Mouse (Mus musculus) neural tube, embryonic 14.5 days (tissue): ENCODE data around the gene Spsb1. TPM values are rescaled to one million over a fixed set of nuclear protein-coding genes. Genes with fewer than 3 reads are reported as not detected.

Source experiments
- ATAC-seq: fragments of 200-750 bp; cut with Nextera tagmentation; 2 replicates; pipeline ENCODE4 v1.8.0; 2017; ENCODE audit warnings: low read depth, mild to moderate bottlenecking, moderate TSS enrichment, moderate library complexity
- H3K27ac ChIP-seq: fragments of 300-500 bp; sonication (generic); 2 replicates; pipeline ENCODE4 v1.5.1; 2014; ENCODE audit warnings: low read depth, mild to moderate bottlenecking, control low read depth, low read length, moderate library complexity, mixed read lengths
- H3K27me3 ChIP-seq: fragments of 300-500 bp; sonication (generic); 2 replicates; pipeline ENCODE4 v1.6.1; 2014; ENCODE audit warnings: low read length; ENCODE audit not compliant: control insufficient read depth, insufficient read depth
- H3K36me3 ChIP-seq: fragments of 300-500 bp; sonication (generic); 2 replicates; pipeline ENCODE4 v1.6.1; 2014; ENCODE audit warnings: low read length, mixed read lengths; ENCODE audit not compliant: control insufficient read depth, insufficient read depth
- H3K4me1 ChIP-seq: fragments of 300-500 bp; sonication (generic); 2 replicates; pipeline ENCODE4 v1.6.1; 2014; ENCODE audit warnings: low read length; ENCODE audit not compliant: control insufficient read depth, insufficient read depth
- H3K4me2 ChIP-seq: fragments of 300-500 bp; sonication (generic); 2 replicates; pipeline ENCODE4 v1.6.1; 2014; ENCODE audit warnings: mild to moderate bottlenecking, low read depth, low read length, control low read depth
- H3K4me3 ChIP-seq: fragments of 300-500 bp; sonication (generic); 2 replicates; pipeline ENCODE4 v1.5.1; 2014; ENCODE audit warnings: low read depth, low read length, control low read depth, mixed read lengths
- H3K9ac ChIP-seq: fragments of 300-500 bp; sonication (generic); replicated peaks from 2 replicates; pipeline ENCODE4 v1.6.1; 2014; ENCODE audit warnings: low read depth, mild to moderate bottlenecking, control low read depth, low read length, mixed read lengths
- H3K9me3 ChIP-seq: fragments of 300-500 bp; sonication (generic); 2 replicates; pipeline ENCODE4 v1.6.1; 2016; ENCODE audit warnings: low read length; ENCODE audit not compliant: control insufficient read depth
- WGBS: fragments of 180-500 bp; shearing (Covaris S2); extraction: QIAGEN DNeasy Blood & Tissue Kit; methylation state at CpG from one replicate; pipeline ENCODE4 v1.1.7; 2014; 5-methylcytosine and 5-hydroxymethylcytosine counted together
- polyA plus RNA-seq: library from polyadenylated mRNA; unstranded; fragments of >200 nt; fragmentation: Nextera tagmentation; extraction: Ambion mirVana; gene quantifications from 2 replicates; pipeline ENCODE4 v1.2.1, GENCODE M21; 2014

The Spsb1 gene
- polyA plus RNA-seq, 1 experiment from 2014 or later: 5.9 TPM

DNA sequence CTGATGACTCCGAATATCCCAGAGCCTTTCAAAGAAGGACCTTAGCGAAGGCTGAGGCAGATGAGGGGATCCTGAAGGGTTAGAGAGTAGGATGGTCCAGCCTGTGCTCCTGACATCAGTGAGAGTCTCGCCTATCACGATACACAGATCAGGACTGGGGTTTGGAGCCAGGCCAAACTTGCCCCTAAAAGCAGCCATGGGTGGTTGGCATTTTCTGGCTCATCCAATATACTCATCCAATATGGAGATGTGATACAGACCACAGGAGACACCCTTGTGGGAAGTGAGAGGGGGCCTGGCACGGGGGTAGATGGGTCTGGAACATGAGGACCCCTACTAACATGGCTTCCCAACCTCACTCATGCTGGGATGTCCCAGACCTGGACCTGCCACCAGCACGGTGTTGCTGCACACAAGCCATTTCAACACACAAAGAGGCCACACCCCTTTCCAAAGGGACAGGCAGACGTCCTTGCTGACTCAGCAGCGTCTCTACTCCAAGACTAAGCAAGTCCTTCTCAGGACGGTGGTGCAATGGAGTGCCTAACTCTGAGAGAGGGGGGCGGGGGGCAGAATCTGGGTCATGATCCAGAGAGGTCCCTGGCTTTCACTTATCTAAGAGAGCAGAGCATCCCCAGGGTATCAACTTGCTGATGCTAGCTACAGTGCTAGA lies 49.4 kb downstream of the Spsb1 start:
- Histone ChIP-seq H3K4me3 (no peak overlapping the region), H3K4me2 (no peak overlapping the region), H3K27me3 (no peaks in the 10 kb centered on the region), H3K9ac (no peak overlapping the region), H3K9me3 (no peaks in the 10 kb centered on the region), H3K27ac (no peak overlapping the region), H3K4me1 (no peaks in the 10 kb centered on the region), H3K36me3 (no peaks in the 10 kb centered on the region)
- no peak for ATAC-seq
- WGBS: 90% methylated on average over 10 of the region's 10 CpGs

DNA sequence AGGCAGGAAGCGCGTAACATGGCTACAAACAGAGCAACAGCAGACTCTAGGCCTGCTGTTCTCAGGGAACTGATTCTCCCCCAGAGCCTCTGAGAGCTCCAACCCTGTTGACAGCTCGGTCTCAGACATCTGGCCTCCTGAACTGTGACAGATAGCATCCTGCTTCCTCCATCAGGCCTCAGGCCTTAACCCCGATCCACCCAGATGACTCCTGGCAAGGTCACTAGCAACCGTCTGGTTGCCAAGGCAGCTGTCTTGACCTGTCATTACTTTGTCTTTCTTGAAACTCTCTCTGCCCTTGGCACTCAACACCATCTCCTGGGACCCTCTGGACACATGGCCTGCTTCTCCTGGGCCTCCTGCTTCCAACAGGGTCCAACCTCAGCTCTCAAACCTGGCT lies 51.8 kb downstream of the Spsb1 start:
- Histone ChIP-seq H3K27me3 (no peaks in the 10 kb centered on the region), H3K9ac (no peak overlapping the region), H3K9me3 (no peaks in the 10 kb centered on the region), H3K36me3 (no peaks in the 10 kb centered on the region), H3K4me1 (no peaks in the 10 kb centered on the region), H3K27ac (no peak overlapping the region), H3K4me2 (no peak overlapping the region), H3K4me3 (no peak overlapping the region)
- WGBS: 52% methylated on average over 5 of the region's 5 CpGs
- ATAC-seq: no peak

DNA sequence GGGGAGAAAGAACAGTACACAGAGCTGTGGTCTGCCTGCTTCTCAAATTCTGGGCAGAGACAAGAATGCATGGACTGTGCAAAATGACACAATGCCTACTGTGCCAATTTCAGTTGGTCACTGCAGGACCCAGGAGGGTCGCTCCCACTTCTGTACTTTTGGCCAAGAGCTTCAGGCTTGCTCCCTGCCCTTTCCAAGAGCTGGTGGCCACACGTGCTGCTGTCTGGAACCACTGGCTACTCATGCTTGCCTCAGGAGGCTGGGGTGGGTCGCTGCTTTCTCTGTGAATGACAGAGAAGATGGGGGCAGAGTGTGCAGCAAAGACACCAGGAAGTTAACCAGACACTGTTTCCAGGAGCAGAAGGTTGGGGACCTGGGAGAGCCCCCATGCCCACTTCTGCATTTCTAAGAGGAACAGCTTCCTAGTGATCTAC lies 53.5 kb downstream of the Spsb1 start:
- no peak overlapping the region for H3K4me3 ChIP-seq
- H3K27ac ChIP-seq: no peak overlapping the region
- no peaks in the 10 kb centered on the region for H3K36me3 ChIP-seq
- no peak overlapping the region for H3K4me2 ChIP-seq
- no peak for ATAC-seq
- 88% methylated on average over 3 of the region's 3 CpGs for WGBS
- no peaks in the 10 kb centered on the region for H3K27me3 ChIP-seq
- no peak overlapping the region for H3K9ac ChIP-seq
- H3K4me1 ChIP-seq: no peaks in the 10 kb centered on the region
- no peaks in the 10 kb centered on the region for H3K9me3 ChIP-seq

DNA sequence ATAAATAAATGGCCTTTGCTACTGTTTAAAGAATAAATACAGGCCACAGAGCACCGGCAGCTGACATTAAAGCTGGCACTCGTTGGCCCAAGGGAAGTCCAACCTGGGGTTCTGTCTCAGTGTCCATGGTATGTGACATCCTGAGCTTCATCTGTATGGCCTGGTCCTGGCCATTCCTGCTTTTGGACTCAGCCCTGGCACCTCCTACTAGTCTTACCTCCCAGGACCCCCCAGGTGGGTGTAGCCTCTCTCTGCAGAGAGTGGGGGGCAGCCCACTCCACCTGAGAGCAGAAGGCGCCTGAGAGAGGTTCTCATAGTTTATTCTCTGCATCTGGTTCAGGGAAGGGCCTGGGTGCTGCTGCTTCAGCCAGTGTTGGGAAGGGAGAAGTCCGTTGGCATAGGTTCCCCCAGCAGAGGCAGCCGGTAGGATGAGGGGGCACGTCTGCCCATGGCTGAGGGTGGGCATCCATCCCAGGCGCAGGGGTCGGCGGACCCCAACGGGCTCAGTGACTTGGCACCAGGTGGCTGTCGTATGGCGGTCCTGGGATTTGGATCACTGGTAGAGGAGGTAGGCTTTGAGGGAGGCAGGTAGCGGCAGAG lies 57.1 kb downstream of the Spsb1 start:
- Histone ChIP-seq H3K9me3 (no peaks in the 10 kb centered on the region), H3K36me3 (no peaks in the 10 kb centered on the region), H3K27ac (no peak overlapping the region), H3K4me2 (no peak overlapping the region), H3K9ac (no peak overlapping the region), H3K4me3 (no peak overlapping the region), H3K27me3 (no peaks in the 10 kb centered on the region), H3K4me1 (peaks cover 4% of the 10 kb centered on the region; the same call in 1 of the 2 replicates)
- ATAC-seq: no peak
- 94% methylated on average over 13 of the region's 13 CpGs for WGBS

DNA sequence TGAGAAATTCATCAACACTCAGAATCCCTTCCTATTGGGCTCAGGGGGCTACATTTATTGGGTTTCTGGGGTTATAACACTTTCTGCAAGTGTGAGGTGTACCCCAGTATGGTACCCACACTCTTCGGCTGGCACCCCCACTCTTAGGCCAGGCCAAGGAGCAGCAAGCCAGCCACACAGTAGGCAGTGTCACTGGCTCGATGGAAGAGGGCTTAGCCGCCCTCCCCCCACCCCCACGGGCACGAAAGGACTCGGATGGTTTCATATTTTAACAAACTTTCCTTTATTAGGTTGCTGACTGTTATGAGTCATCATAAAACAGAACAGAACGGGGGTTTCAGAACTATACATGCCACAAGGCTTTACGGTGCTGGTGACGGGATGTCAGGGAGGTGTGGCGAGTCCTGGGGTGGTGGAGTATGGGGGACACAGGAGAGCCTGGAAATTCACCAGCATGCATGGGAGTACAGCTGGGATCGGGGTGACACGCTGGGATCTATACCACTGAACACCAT lies 58.8 kb downstream of the Spsb1 start:
- no peaks in the 10 kb centered on the region for H3K36me3 ChIP-seq
- H3K9ac ChIP-seq: no peak overlapping the region
- no peak overlapping the region for H3K27ac ChIP-seq
- no peaks in the 10 kb centered on the region for H3K27me3 ChIP-seq
- H3K9me3 ChIP-seq: no peaks in the 10 kb centered on the region
- H3K4me3 ChIP-seq: no peak overlapping the region
- H3K4me2 ChIP-seq: no peak overlapping the region
- WGBS: 79% methylated on average over 12 of the region's 12 CpGs
- ATAC-seq: no peak
- H3K4me1 ChIP-seq: peaks cover 4% of the 10 kb centered on the region; the same call in 1 of the 2 replicates

DNA sequence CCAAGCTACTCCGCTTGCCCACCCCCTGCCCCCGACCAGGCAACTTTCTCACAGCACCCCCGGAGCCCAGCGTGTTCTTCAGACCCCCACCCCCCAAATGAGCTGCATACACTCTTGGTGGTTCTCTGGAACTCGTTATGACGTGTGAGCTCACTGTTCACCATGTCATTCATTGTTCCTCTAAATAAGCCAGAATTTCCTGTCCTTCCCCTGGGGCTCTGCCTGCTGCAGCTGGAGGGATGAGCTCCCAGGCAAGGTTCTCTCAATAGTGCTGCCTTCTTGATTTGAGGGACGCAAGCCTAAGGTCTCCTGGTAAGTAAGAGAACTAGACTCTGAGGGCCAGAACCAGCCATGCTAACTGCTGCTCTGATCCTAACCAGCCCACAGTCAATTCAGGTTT lies 59.6 kb downstream of the Spsb1 start:
- no peak overlapping the region for H3K4me2 ChIP-seq
- no peaks in the 10 kb centered on the region for H3K9me3 ChIP-seq
- peaks cover 8% of the 10 kb centered on the region; the same call in 1 of the 2 replicates for H3K4me1 ChIP-seq
- no peaks in the 10 kb centered on the region for H3K36me3 ChIP-seq
- 63% methylated on average over 7 of the region's 7 CpGs for WGBS
- no peak overlapping the region for H3K27ac ChIP-seq
- no peaks in the 10 kb centered on the region for H3K27me3 ChIP-seq
- no peak overlapping the region for H3K9ac ChIP-seq
- no peak overlapping the region for H3K4me3 ChIP-seq
- ATAC-seq: no peak

DNA sequence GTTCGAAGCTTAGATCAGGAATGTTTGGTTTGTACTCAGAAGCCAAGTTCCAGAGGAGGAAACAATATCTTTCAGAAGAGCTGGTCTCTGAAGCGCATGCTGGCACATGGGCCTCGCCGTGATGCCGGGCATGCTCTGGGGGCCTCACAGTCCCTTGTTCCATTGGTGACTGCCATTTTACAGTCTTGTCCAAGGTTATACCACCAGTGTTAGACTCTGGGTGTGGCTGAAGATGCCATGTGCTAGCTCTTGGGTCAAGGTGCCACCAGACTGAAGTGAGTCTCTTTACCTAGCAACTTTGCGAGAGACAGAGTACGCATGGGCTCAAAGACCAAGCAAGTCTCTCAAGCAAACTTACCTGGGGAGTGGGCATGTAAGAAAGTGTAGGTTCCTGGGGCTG lies 60.5 kb downstream of the Spsb1 start:
- H3K9me3 ChIP-seq: no peaks in the 10 kb centered on the region
- no peaks in the 10 kb centered on the region for H3K27me3 ChIP-seq
- H3K9ac ChIP-seq: no peak overlapping the region
- no peak for ATAC-seq
- no peaks in the 10 kb centered on the region for H3K36me3 ChIP-seq
- peaks cover 10% of the 10 kb centered on the region; the same call in 1 of the 2 replicates for H3K4me1 ChIP-seq
- no peak overlapping the region for H3K4me2 ChIP-seq
- no peak overlapping the region for H3K4me3 ChIP-seq
- H3K27ac ChIP-seq: peak overlapping the region; percentile 30
- WGBS: 85% methylated on average over 7 of the region's 7 CpGs

DNA sequence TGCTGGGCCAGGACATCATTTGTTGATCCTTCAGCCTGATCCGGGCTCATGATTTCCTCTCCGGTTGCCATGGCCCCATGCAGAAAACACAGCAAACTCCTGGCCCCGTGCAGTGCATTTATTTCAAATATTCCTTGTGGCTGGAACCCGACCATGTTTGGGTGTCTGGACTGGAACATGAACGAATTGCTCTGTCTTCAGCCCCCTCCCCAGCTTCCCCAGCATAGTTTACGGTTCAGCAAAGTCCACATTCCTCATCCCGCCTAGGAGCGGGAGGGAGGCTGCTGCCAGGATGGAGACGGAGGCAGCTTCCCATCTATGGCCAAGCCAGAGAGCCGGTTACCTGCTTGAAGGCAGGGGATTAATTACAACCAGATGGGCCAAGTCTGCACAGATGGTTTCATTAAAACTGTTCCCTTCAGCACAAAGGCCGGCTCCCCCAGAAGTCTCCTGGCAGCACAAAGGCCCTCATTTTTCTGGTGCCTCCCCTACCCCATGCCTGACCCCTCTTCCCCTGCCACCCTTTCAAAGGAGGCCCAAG lies 61.2 kb downstream of the Spsb1 start:
- H3K4me3 ChIP-seq: no peak overlapping the region
- ATAC-seq: peak; percentile 62; the same call in 1 of the 2 replicates
- WGBS: 14% methylated on average over 11 of the region's 11 CpGs
- H3K4me2 ChIP-seq: no peak overlapping the region
- peak overlapping the region; percentile 30 for H3K27ac ChIP-seq
- no peaks in the 10 kb centered on the region for H3K9me3 ChIP-seq
- peaks cover 10% of the 10 kb centered on the region; the same call in 1 of the 2 replicates for H3K4me1 ChIP-seq
- H3K27me3 ChIP-seq: no peaks in the 10 kb centered on the region
- no peaks in the 10 kb centered on the region for H3K36me3 ChIP-seq
- no peak overlapping the region for H3K9ac ChIP-seq
